Mouse (Mus musculus): ENCODE data around the gene Gpc6. TPM values are rescaled to one million over a fixed set of nuclear protein-coding genes. Genes with fewer than 3 reads are reported as not detected.

Gpc6 gene
- polyA plus RNA-seq, 1 experiment from 2014 or later: 31.2 TPM

- Histone ChIP-seq H3K36me3 (ENCODE audit: control insufficient read depth, insufficient read depth, low read length) (no peaks in the 10 kb centered on the region), H3K27ac (ENCODE audit: low read depth, low read length) (no peak overlapping the region), H3K4me3 (ENCODE audit: low read depth, low read length) (no peak overlapping the region), H3K4me1 (ENCODE audit: control insufficient read depth, insufficient read depth, low read length) (no peaks in the 10 kb centered on the region; the same call in 1 of the 2 replicates), H3K9me3 (ENCODE audit: control insufficient read depth, low read length) (no peaks in the 10 kb centered on the region), H3K9ac (ENCODE audit: low read length) (no peak overlapping the region), H3K4me2 (ENCODE audit: low read depth) (no peak overlapping the region), H3K27me3 (ENCODE audit: control insufficient read depth, insufficient read depth, low read length) (no peaks in the 10 kb centered on the region)
- WGBS: 76% methylated on average over 9 of the region's 9 CpGs
- DNase-seq (ENCODE audit: low spot score) (no peak), ATAC-seq (ENCODE audit: insufficient read depth, low FRiP score, low TSS enrichment) (no peak)
Observed at GRCm38 (mm10) chr14:117407824-117408524, 482.9 kb downstream of the Gpc6 start.

- Histone ChIP-seq H3K9me3 (ENCODE audit: control insufficient read depth, low read length) (no peaks in the 10 kb centered on the region), H3K27me3 (ENCODE audit: control insufficient read depth, insufficient read depth, low read length) (no peaks in the 10 kb centered on the region), H3K4me3 (ENCODE audit: low read depth, low read length) (no peak overlapping the region), H3K9ac (ENCODE audit: low read length) (no peak overlapping the region), H3K4me2 (ENCODE audit: low read depth) (no peak overlapping the region), H3K36me3 (ENCODE audit: control insufficient read depth, insufficient read depth, low read length) (no peaks in the 10 kb centered on the region), H3K27ac (ENCODE audit: low read depth, low read length) (no peak overlapping the region), H3K4me1 (ENCODE audit: control insufficient read depth, insufficient read depth, low read length) (no peaks in the 10 kb centered on the region; the same call in 1 of the 2 replicates)
- no peak for ATAC-seq (ENCODE audit: insufficient read depth, low FRiP score, low TSS enrichment)
- no peak for DNase-seq (ENCODE audit: low spot score)
- 73% methylated on average over 3 of the region's 3 CpGs for WGBS
Observed at GRCm38 (mm10) chr14:117408525-117408835, 483.4 kb downstream of the Gpc6 start.

DNA sequence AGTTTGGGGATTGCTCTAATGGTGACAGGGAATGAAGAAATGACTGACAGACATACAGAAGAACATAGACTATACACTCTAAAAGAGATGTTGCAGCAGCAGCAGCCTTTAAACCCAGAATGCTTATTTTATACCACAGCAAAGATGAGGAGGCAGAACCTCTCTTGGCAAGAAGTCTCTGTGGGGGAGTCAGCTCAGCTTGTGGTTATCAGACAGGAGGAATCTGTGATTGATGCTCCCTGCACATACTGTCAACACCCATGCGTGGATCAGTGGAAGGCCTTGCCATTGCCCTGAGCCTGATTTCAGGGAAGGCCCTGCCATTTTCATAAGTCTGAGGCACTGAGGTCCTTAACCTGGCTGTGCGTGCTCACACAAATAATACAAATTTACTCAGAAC is 484.7 kb downstream of the Gpc6 start:
- Histone ChIP-seq H3K27ac (ENCODE audit: low read depth, low read length) (no peak overlapping the region), H3K36me3 (ENCODE audit: control insufficient read depth, insufficient read depth, low read length) (no peaks in the 10 kb centered on the region), H3K4me3 (ENCODE audit: low read depth, low read length) (no peak overlapping the region), H3K4me2 (ENCODE audit: low read depth) (no peak overlapping the region), H3K27me3 (ENCODE audit: control insufficient read depth, insufficient read depth, low read length) (no peaks in the 10 kb centered on the region), H3K9ac (ENCODE audit: low read length) (no peak overlapping the region), H3K4me1 (ENCODE audit: control insufficient read depth, insufficient read depth, low read length) (no peaks in the 10 kb centered on the region; the same call in 1 of the 2 replicates), H3K9me3 (ENCODE audit: control insufficient read depth, low read length) (no peaks in the 10 kb centered on the region)
- ATAC-seq (ENCODE audit: insufficient read depth, low FRiP score, low TSS enrichment): no peak
- WGBS: 82% methylated on average over 2 of the region's 2 CpGs
- DNase-seq (ENCODE audit: low spot score): no peak

- H3K27ac ChIP-seq (ENCODE audit: low read depth, low read length): no peak overlapping the region
- no peaks in the 10 kb centered on the region for H3K36me3 ChIP-seq (ENCODE audit: control insufficient read depth, insufficient read depth, low read length)
- H3K9me3 ChIP-seq (ENCODE audit: control insufficient read depth, low read length): no peaks in the 10 kb centered on the region
- H3K4me3 ChIP-seq (ENCODE audit: low read depth, low read length): no peak overlapping the region
- no peak for ATAC-seq (ENCODE audit: insufficient read depth, low FRiP score, low TSS enrichment)
- H3K27me3 ChIP-seq (ENCODE audit: control insufficient read depth, insufficient read depth, low read length): no peaks in the 10 kb centered on the region
- H3K9ac ChIP-seq (ENCODE audit: low read length): no peak overlapping the region
- no peaks in the 10 kb centered on the region; the same call in 1 of the 2 replicates for H3K4me1 ChIP-seq (ENCODE audit: control insufficient read depth, insufficient read depth, low read length)
- WGBS: 93% methylated on average over 2 of the region's 2 CpGs
- no peak overlapping the region for H3K4me2 ChIP-seq (ENCODE audit: low read depth)
- DNase-seq (ENCODE audit: low spot score): no peak
Observed at GRCm38 (mm10) chr14:117410511-117410910, 485.4 kb downstream of the Gpc6 start.

- no peak overlapping the region for H3K9ac ChIP-seq (ENCODE audit: low read length)
- H3K27ac ChIP-seq (ENCODE audit: low read depth, low read length): no peak overlapping the region
- no peaks in the 10 kb centered on the region for H3K9me3 ChIP-seq (ENCODE audit: control insufficient read depth, low read length)
- no peak for ATAC-seq (ENCODE audit: insufficient read depth, low FRiP score, low TSS enrichment)
- H3K4me1 ChIP-seq (ENCODE audit: control insufficient read depth, insufficient read depth, low read length): no peaks in the 10 kb centered on the region
- H3K36me3 ChIP-seq (ENCODE audit: control insufficient read depth, insufficient read depth, low read length): no peaks in the 10 kb centered on the region
- H3K4me2 ChIP-seq (ENCODE audit: low read depth): no peak overlapping the region
- DNase-seq (ENCODE audit: low spot score): no peak
- no peak overlapping the region for H3K4me3 ChIP-seq (ENCODE audit: low read depth, low read length)
- H3K27me3 ChIP-seq (ENCODE audit: control insufficient read depth, insufficient read depth, low read length): no peaks in the 10 kb centered on the region
Observed at GRCm38 (mm10) chr14:117415045-117415444, 489.9 kb downstream of the Gpc6 start.

DNA sequence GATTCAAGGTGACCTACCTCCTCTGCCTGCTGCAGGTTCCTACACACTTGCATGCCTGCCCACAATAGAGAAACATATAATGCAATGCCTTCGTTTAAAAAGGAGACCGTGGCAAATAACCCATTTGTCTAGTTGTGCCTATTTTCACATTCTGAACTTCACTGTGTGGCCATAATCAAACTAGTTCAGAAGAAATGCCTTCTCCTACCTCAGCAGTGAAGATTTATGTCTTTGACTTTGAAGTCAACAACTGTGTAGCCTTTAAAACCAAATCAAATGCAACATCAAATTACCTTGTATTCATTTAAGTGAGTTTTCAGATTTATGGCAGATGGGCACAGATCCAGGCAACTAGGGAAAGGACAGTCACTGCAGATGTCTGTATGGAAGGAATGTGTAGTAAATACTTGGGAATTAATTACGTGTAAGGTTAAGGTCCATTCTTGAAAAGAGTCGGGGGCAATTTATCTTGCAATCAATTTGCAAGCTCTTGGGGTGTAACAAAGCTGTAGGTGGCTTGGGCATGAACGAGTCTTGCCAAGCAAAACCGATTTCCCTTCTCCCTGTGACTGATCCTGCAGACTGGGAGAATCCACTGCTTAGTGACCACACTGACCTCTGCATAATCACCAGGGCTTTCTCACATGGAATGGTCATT is 494.6 kb downstream of the Gpc6 start:
- WGBS: 25% methylated on average over 6 of the region's 6 CpGs
- Histone ChIP-seq H3K27me3 (ENCODE audit: control insufficient read depth, insufficient read depth, low read length) (no peaks in the 10 kb centered on the region), H3K36me3 (ENCODE audit: control insufficient read depth, insufficient read depth, low read length) (no peaks in the 10 kb centered on the region), H3K9ac (ENCODE audit: low read length) (no peak overlapping the region), H3K4me3 (ENCODE audit: low read depth, low read length) (no peak overlapping the region), H3K4me1 (ENCODE audit: control insufficient read depth, insufficient read depth, low read length) (no peaks in the 10 kb centered on the region), H3K9me3 (ENCODE audit: control insufficient read depth, low read length) (no peaks in the 10 kb centered on the region), H3K27ac (ENCODE audit: low read depth, low read length) (no peak overlapping the region), H3K4me2 (ENCODE audit: low read depth) (no peak overlapping the region)
- ATAC-seq (ENCODE audit: insufficient read depth, low FRiP score, low TSS enrichment): peak; percentile 66; the same call in 1 of the 2 replicates
- DNase-seq (ENCODE audit: low spot score): no peak

GRCm38 (mm10) chr14:117421170-117421569 is 496.1 kb downstream of the Gpc6 start:
- no peak for ATAC-seq (ENCODE audit: insufficient read depth, low FRiP score, low TSS enrichment)
- WGBS: 74% methylated on average over 3 of the region's 3 CpGs
- no peak overlapping the region for H3K27ac ChIP-seq (ENCODE audit: low read depth, low read length)

DNA sequence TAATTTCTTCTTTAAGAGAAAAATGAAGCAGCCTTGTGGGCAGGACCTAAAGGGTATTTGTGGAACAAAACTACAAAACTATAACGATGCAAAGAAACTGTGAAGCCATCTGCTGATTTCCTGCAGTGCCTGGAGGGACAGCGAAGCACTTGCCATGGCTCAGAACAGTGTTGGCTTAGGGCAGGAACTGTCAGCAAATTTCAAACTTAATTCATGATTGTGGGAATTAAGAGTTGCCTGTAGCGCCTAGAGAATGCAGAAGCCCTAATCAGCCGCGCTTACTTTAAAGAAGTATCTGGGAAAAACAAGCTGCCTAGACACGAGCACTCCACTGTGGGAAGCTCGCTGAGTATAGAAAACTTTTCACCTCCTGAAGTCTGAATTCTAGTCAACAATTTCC is 501.0 kb downstream of the Gpc6 start:
- DNase-seq (ENCODE audit: low spot score): no peak
- Histone ChIP-seq H3K27me3 (ENCODE audit: control insufficient read depth, insufficient read depth, low read length) (no peaks in the 10 kb centered on the region), H3K4me1 (ENCODE audit: control insufficient read depth, insufficient read depth, low read length) (peaks cover 3% of the 10 kb centered on the region; the same call in 1 of the 2 replicates), H3K9me3 (ENCODE audit: control insufficient read depth, low read length) (no peaks in the 10 kb centered on the region), H3K9ac (ENCODE audit: low read length) (no peak overlapping the region), H3K4me3 (ENCODE audit: low read depth, low read length) (no peak overlapping the region), H3K36me3 (ENCODE audit: control insufficient read depth, insufficient read depth, low read length) (no peaks in the 10 kb centered on the region), H3K4me2 (ENCODE audit: low read depth) (no peak overlapping the region), H3K27ac (ENCODE audit: low read depth, low read length) (no peak overlapping the region)
- WGBS: 40% methylated on average over 7 of the region's 7 CpGs
- peak; percentile 29; the same call in 1 of the 2 replicates for ATAC-seq (ENCODE audit: insufficient read depth, low FRiP score, low TSS enrichment)

More at GRCm38 (mm10) chr14:117421170-117421569, 496.1 kb downstream of the Gpc6 start:
- Histone ChIP-seq H3K36me3 (ENCODE audit: control insufficient read depth, insufficient read depth, low read length) (no peaks in the 10 kb centered on the region), H3K27me3 (ENCODE audit: control insufficient read depth, insufficient read depth, low read length) (no peaks in the 10 kb centered on the region), H3K9ac (ENCODE audit: low read length) (no peak overlapping the region), H3K9me3 (ENCODE audit: control insufficient read depth, low read length) (no peaks in the 10 kb centered on the region), H3K4me1 (ENCODE audit: control insufficient read depth, insufficient read depth, low read length) (peaks cover 2% of the 10 kb centered on the region; the same call in 1 of the 2 replicates), H3K4me2 (ENCODE audit: low read depth) (no peak overlapping the region), H3K4me3 (ENCODE audit: low read depth, low read length) (no peak overlapping the region)
- DNase-seq (ENCODE audit: low spot score): no peak

DNA sequence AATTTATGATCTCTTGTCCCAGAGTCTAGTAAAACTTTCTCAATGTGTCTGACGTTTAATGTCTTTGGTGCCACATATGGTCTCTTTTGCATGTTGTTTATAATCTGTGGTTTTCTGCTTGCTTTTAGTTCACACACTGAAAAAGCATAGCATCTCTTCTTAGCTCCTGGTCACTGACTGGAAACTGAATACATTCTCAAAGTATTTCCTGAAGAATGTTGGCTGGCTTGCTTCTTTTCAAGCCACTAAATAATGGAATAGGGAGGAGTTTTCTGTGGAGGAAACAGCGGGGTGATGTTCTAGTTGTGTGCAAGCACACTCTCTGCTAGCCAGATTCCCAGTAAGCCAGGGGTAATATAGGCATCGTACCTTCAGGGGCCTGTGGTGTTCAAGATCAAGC is 502.7 kb downstream of the Gpc6 start:
- Histone ChIP-seq H3K4me3 (ENCODE audit: low read depth, low read length) (no peak overlapping the region), H3K4me1 (ENCODE audit: control insufficient read depth, insufficient read depth, low read length) (peaks cover 3% of the 10 kb centered on the region; the same call in 1 of the 2 replicates), H3K36me3 (ENCODE audit: control insufficient read depth, insufficient read depth, low read length) (no peaks in the 10 kb centered on the region), H3K9me3 (ENCODE audit: control insufficient read depth, low read length) (no peaks in the 10 kb centered on the region), H3K4me2 (ENCODE audit: low read depth) (no peak overlapping the region), H3K27me3 (ENCODE audit: control insufficient read depth, insufficient read depth, low read length) (no peaks in the 10 kb centered on the region), H3K9ac (ENCODE audit: low read length) (no peak overlapping the region), H3K27ac (ENCODE audit: low read depth, low read length) (no peak overlapping the region)
- ATAC-seq (ENCODE audit: insufficient read depth, low FRiP score, low TSS enrichment) (no peak), DNase-seq (ENCODE audit: low spot score) (no peak)
- WGBS: 76% methylated on average over 3 of the region's 3 CpGs
